Mouse (Mus musculus): Measurements from ENCODE around the gene Ttc6. TPM values are rescaled to one million over a fixed set of nuclear protein-coding genes. Genes with fewer than 3 reads are reported as not detected.

The Ttc6 gene
- 0.12 and 0.35 TPM in 2 replicates for polyA plus RNA-seq (2011; ENCODE audit: insufficient read length, low read depth, missing spikeins)

DNA sequence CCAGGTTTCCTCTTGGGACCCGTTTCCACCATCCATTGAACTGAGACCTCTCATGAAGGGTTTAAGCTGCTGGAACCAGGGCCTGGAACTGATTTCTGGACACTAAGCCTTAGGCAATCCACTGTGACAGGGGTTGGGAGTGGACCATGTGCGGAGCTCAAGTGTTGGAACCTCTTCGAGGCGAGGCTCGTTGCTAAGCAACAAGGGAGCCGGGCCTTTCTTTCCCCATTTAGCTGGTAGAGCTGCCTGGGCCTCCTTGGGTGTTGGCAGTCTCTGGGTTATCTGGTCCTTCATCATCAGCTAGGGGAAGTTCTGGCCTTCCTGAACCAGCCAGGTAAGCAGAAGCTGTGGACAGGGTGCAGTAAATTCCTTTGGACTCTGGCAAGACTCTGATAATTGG is at the start of gene Ttc6:
Ttc6 (plus strand) TSS at position 205 of the 400 bp plus-strand sequence.
- no peak within 1 kb of the TSS for H3K4me3 ChIP-seq (ENCODE audit: insufficient read depth, low read length)
- no peaks in the 10 kb centered on the region for H3K4me1 ChIP-seq (ENCODE audit: control insufficient read depth, insufficient read depth, low read length)
- no peak within 1 kb of the TSS for H3K27ac ChIP-seq (ENCODE audit: insufficient read depth, low read length)
- no peak for TF ChIP-seq POLR2A (IDR thresholded peaks at IDR 0.05; ENCODE audit: low read depth, low read length)

DNA sequence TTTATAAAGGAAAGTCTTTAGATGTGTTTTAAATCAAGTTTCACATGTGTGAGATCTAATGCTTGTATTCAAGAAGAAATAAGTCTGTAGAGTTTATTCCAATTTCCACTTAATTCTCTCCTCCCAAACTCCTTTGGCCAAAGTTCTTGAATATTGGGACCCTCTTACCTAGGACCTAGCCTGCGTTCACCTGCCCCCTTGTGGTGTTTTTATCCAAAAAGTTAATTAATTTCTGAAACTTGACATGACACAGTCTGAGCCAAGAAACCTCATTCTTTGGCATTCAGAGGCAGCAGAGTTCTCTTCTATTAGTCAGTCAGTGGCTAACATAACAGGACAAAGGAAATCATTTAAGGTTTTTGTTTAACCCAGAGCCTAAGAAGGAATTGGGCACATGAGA is 49.4 kb upstream of the Ttc6 start:
- Histone ChIP-seq H3K27ac (ENCODE audit: insufficient read depth, low read length) (no peak overlapping the region), H3K4me1 (ENCODE audit: control insufficient read depth, insufficient read depth, low read length) (peaks cover under 1% of the 10 kb centered on the region)
- TF ChIP-seq CTCF (IDR thresholded peaks at IDR 0.05; ENCODE audit: borderline replicate concordance, insufficient read depth, low read length) (no peak), POLR2A (IDR thresholded peaks at IDR 0.05; ENCODE audit: low read depth, low read length) (no peak)

DNA sequence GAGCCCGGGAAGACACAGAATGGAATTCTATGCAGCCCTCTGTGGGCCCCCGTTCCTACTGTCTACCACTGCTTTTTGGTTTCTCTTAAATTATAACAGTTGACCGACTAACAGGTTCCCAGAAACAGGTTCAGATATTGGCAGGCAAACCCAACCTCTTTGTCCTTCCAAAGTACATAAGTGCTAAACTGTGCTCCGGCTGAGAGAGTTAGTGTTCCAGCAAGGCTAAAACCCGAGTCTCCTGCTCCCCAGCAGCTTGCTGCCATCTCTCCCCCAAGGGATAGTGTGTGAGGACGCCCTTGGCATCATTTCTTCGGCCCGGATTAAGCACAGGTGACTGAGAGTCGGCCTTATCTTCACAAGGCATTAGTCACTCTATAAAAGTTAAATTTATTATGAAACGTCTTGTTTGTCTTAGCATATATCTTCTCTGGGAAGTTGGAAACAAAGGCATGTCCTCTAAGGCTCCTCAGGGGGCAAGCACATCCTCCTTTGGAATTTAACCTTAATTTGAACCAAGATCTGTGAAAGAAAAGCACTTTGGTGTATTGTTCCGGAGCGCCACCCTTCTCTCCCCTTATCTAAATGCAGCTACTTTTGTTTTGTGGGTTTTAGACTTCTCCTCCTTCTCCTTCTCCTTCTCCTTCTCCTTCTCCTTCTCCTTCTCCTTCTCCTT is 48.1 kb upstream of the Ttc6 start:
- Histone ChIP-seq H3K4me3 (ENCODE audit: insufficient read depth, low read length) (no peak overlapping the region), H3K4me1 (ENCODE audit: control insufficient read depth, insufficient read depth, low read length) (no peaks in the 10 kb centered on the region), H3K27ac (ENCODE audit: insufficient read depth, low read length) (no peak overlapping the region)
- TF ChIP-seq CTCF (IDR thresholded peaks at IDR 0.05; ENCODE audit: borderline replicate concordance, insufficient read depth, low read length), result no peak
- TF ChIP-seq POLR2A (IDR thresholded peaks at IDR 0.05; ENCODE audit: low read depth, low read length), result no peak

More for the DNA sequence above, 49.4 kb upstream of the Ttc6 start:
- no peak overlapping the region for H3K4me3 ChIP-seq (ENCODE audit: insufficient read depth, low read length)

DNA sequence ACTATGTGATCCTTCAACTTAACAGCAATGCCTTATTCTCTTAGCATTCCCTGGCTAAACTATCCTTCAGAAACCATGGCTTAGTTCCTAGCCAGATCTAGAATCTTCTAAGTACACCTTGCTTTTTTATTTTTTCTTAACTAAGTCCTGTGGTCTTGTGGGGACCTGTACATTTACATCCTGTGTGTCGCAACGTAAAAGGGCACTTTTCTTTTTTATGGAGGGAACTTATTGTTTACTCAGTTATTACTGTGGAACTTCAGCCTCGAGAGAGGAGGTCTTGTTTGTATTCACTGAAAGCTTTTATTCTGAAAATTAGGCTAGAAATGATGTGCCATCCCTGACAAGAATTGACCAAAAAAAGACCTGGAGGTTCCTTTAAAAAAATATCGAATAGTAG is 35.6 kb upstream of the Ttc6 start:
- H3K4me1 ChIP-seq (ENCODE audit: control insufficient read depth, insufficient read depth, low read length), result no peaks in the 10 kb centered on the region
- TF ChIP-seq CTCF (IDR thresholded peaks at IDR 0.05; ENCODE audit: borderline replicate concordance, insufficient read depth, low read length) (no peak), POLR2A (IDR thresholded peaks at IDR 0.05; ENCODE audit: low read depth, low read length) (no peak)

DNA sequence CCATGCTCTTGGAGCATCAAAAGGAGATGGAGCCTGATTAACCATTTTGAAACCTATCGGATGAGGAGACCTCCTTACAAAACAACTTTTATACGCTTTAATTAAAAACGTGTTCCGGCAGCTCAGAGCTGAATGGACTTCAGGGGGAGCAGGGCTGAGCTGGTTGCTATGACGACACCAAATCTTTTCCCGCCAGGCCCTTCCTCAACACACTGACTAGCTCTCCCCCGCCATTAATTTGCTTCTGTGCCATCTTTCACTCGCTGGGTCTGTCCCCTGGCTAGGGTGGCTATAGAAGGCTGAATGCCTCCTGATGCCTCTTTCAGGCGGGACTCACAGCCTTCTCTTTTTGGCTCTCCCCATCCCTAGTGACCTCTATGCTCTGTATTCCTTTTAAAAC is 33.4 kb upstream of the Ttc6 start:
- TF ChIP-seq POLR2A (IDR thresholded peaks at IDR 0.05; ENCODE audit: low read depth, low read length) (no peak), CTCF (IDR thresholded peaks at IDR 0.05; ENCODE audit: borderline replicate concordance, insufficient read depth, low read length) (no peak)
- Histone ChIP-seq H3K27ac (ENCODE audit: insufficient read depth, low read length) (no peak overlapping the region), H3K4me3 (ENCODE audit: insufficient read depth, low read length) (no peak overlapping the region), H3K4me1 (ENCODE audit: control insufficient read depth, insufficient read depth, low read length) (no peaks in the 10 kb centered on the region)

More for the DNA sequence above, 35.6 kb upstream of the Ttc6 start:
- H3K27ac ChIP-seq (ENCODE audit: insufficient read depth, low read length), result no peak overlapping the region
- no peak overlapping the region for H3K4me3 ChIP-seq (ENCODE audit: insufficient read depth, low read length)

DNA sequence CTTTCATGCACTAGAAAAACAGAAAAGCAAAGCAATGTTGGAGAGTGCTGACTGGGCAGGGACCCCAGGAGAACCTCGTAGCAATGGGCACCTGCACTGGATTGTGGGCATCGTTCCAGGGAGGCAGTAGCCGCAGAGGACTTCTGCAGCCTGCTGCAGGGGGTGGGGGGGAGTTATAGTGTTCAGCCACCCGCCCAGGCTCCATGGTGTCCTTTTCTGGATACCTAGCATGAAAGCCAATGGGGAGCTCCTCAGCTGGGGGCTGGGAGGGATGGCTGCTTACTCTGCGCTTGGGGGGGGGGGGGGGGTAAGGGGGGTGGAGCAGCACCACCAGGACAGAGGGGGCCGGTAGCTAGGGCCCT is 29.4 kb upstream of the Ttc6 start:
- no peaks in the 10 kb centered on the region for H3K4me1 ChIP-seq (ENCODE audit: control insufficient read depth, insufficient read depth, low read length)
- H3K27ac ChIP-seq (ENCODE audit: insufficient read depth, low read length), result no peak overlapping the region
- TF ChIP-seq CTCF (IDR thresholded peaks at IDR 0.05; ENCODE audit: borderline replicate concordance, insufficient read depth, low read length), result no peak
- no peak for TF ChIP-seq POLR2A (IDR thresholded peaks at IDR 0.05; ENCODE audit: low read depth, low read length)
- no peak overlapping the region for H3K4me3 ChIP-seq (ENCODE audit: insufficient read depth, low read length)

DNA sequence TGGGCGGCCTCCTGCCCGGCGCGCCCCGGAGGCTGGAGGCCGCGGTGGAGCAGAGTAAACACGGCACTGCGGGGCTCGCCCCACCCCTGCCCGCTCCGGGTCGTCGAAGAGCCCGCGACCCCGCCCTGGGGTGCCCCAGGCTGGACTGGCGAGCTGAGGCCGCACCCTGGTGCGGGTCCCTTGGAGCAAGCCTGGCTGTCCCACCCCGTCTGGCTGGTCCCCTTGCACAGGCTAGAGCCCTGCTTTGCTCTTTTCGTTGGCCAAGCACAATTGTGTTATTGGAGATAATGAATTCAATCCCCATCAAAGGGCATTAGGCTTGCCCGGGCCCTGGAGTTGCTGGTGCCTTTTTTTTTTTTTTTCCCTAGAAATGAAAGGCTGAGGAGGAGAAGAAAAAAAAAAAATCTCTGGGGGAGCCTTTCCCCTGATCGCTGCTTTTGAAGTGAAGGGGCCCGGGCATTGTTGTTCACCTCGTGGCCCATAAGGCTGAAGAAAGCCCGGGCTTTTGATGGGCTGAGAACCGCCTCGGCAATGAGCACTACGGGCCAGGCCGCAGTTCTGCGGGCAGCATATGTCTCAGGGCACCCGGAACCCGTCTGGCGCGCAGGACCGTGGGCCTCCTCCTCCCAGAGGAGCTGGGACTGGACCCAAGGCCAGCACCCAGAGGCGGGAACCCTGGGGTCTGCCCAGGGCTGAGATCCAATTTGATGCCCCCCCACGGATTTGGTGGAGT is 28.9 kb upstream of the Ttc6 start:
- Histone ChIP-seq H3K27ac (ENCODE audit: insufficient read depth, low read length) (no peak overlapping the region), H3K4me3 (ENCODE audit: insufficient read depth, low read length) (no peak overlapping the region), H3K4me1 (ENCODE audit: control insufficient read depth, insufficient read depth, low read length) (no peaks in the 10 kb centered on the region)
- TF ChIP-seq POLR2A (IDR thresholded peaks at IDR 0.05; ENCODE audit: low read depth, low read length) (no peak), CTCF (IDR thresholded peaks at IDR 0.05; ENCODE audit: borderline replicate concordance, insufficient read depth, low read length) (no peak)

DNA sequence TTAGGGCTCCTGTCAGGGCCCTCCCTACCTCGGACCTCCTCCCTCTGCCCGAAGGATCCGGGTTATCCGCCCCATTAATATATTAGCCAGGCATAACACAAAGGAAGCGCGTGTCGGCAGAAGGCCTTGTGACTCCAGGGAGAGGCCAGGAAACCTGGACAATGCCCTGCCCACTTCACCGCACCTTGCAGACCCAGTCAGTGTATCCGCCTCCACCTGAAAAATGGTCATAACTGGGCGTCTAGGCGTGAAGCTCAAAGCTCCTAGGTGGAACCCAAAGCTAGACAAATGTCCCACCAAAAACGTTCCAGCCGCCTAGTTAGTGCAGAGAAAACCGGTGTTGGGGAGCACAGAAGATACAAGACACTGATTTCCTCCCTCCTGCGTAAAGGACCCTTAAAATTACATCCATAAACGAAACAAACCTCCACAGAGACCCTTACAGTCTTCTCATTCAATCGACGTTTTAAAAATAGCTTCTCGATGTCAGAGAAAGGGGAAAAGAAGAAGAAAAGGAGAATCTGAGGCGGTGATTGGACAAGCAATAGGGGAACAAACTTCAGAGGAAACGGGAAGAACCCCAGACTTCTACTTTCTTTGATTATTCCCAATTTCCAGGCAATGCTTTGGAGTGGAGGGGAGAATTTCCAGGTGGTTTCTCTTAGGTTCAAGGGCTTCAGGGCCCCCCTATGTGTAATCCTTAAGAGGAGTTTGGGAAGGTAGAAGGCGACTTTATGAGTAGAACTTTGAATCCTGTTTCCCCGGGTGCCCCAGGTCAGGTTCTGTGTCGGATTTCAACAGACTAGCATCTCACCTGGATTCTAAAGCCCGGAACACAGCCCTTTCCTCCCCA is 27.6 kb upstream of the Ttc6 start:
- Histone ChIP-seq H3K27ac (ENCODE audit: insufficient read depth, low read length) (no peak overlapping the region), H3K4me3 (ENCODE audit: insufficient read depth, low read length) (no peak overlapping the region), H3K4me1 (ENCODE audit: control insufficient read depth, insufficient read depth, low read length) (no peaks in the 10 kb centered on the region)
- TF ChIP-seq POLR2A (IDR thresholded peaks at IDR 0.05; ENCODE audit: low read depth, low read length) (no peak), CTCF (IDR thresholded peaks at IDR 0.05; ENCODE audit: borderline replicate concordance, insufficient read depth, low read length) (no peak)

DNA sequence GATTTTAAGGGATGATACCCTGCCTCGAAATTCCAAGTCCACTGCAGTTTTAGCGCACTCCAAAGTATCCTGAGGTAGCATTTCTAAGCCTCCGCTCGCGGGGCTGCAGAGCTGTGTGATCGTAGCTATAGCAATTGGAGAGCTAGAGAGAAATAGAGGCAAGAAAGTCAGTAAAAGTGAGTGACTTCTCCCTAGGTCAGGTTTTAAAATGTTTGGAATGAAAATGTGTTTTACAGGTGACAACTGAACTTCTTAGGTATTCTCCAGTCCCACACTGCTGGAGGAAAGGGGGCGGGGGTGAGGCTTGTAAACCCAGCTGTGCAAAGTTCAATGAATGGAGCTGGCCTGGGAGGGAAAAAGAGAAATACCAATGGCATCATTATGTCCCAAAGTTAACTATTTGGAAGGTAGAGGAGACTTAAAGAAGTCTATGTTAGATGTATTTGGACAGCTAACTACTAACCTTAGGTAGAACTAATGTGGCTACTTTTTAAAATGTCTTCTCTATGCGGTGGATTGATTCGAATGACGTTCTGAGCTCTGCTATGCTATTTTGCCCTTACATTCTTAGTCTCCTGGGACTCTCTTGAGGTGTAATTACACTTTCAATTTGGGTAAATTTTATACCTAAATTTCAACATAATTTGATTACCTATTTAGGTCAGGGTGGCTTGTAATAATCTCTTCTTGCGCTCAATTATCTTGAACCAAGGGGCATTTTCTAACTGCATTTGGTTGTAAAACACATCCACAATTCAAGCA is 26.8 kb upstream of the Ttc6 start:
- TF ChIP-seq POLR2A (IDR thresholded peaks at IDR 0.05; ENCODE audit: low read depth, low read length) (no peak), CTCF (IDR thresholded peaks at IDR 0.05; ENCODE audit: borderline replicate concordance, insufficient read depth, low read length) (no peak)
- no peak overlapping the region for H3K27ac ChIP-seq (ENCODE audit: insufficient read depth, low read length)
- no peak overlapping the region for H3K4me3 ChIP-seq (ENCODE audit: insufficient read depth, low read length)
- no peaks in the 10 kb centered on the region for H3K4me1 ChIP-seq (ENCODE audit: control insufficient read depth, insufficient read depth, low read length)

Data from embryonic fibroblast, embryonic 13.5 days (primary cell).